Mouse (Mus musculus): ENCODE data around the gene Trpc4ap. TPM values are rescaled to one million over a fixed set of nuclear protein-coding genes. Genes with fewer than 3 reads are reported as not detected.

The Trpc4ap gene
- polyA plus RNA-seq, 1 experiment from 2014 or later = 153 TPM

DNA sequence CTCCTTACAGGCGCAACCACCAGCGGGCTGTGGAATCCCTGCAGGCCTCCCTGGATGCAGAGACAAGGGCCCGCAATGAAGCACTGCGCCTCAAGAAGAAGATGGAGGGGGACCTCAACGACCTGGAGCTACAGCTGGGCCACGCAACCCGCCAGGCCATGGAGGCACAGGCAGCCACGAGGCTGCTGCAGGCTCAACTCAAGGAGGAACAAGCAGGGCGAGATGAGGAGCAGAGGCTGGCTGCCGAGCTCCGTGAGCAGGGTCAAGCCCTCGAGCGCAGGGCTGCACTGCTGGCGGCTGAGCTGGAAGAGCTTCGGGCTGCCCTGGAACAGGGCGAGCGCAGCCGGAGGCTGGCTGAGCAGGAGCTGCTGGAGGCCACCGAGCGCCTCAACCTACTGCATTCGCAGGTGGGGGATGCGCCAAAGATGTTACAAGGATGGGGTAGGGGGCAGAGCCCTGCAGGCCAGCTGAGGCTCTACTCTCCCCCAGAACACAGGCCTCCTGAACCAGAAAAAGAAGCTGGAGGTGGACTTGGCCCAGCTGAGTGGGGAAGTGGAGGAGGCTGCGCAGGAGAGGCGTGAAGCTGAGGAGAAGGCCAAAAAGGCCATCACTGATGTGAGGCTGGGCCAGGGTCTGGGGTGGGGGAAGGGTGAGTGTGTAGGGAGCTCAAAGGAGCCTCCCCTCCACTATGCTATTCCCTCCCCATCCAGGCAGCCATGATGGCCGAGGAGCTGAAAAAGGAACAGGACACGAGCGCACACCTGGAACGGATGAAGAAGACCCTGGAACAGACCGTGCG is 59.8 kb downstream of the Trpc4ap start:
- WGBS = 73% methylated on average over 30 of the region's 30 CpGs
- Histone ChIP-seq H3K4me1 (ENCODE audit: control insufficient read depth, insufficient read depth, low read length) (peaks cover 4% of the 10 kb centered on the region; the same call in 1 of the 2 replicates), H3K4me2 (ENCODE audit: low read length) (no peak overlapping the region), H3K4me3 (ENCODE audit: low read depth, low read length) (no peak overlapping the region), H3K9ac (ENCODE audit: low read length) (no peak overlapping the region), H3K36me3 (ENCODE audit: control insufficient read depth, insufficient read depth, low read length) (peaks cover 64% of the 10 kb centered on the region), H3K9me3 (replicated peaks; ENCODE audit: control insufficient read depth, low read length) (no peaks in the 10 kb centered on the region), H3K27ac (ENCODE audit: low read depth, low read length) (no peak overlapping the region), H3K27me3 (replicated peaks; ENCODE audit: control insufficient read depth, insufficient read depth, low read length) (peaks cover 51% of the 10 kb centered on the region)
- no peak for ATAC-seq
- DNase-seq (ENCODE audit: low spot score) = no peak

GRCm38 (mm10) chr2:155630590-155631416 is 61.4 kb downstream of the Trpc4ap start:
- 21% methylated on average over 43 of the region's 43 CpGs for WGBS
- Histone ChIP-seq H3K4me1 (ENCODE audit: control insufficient read depth, insufficient read depth, low read length) (peaks cover 4% of the 10 kb centered on the region; the same call in 1 of the 2 replicates), H3K27me3 (replicated peaks; ENCODE audit: control insufficient read depth, insufficient read depth, low read length) (peaks cover 52% of the 10 kb centered on the region), H3K4me2 (ENCODE audit: low read length) (no peak overlapping the region), H3K36me3 (ENCODE audit: control insufficient read depth, insufficient read depth, low read length) (peaks cover 49% of the 10 kb centered on the region), H3K4me3 (ENCODE audit: low read depth, low read length) (no peak overlapping the region), H3K27ac (ENCODE audit: low read depth, low read length) (no peak overlapping the region), H3K9ac (ENCODE audit: low read length) (peak overlapping the region; percentile 17; the same call in 1 of the 2 replicates), H3K9me3 (replicated peaks; ENCODE audit: control insufficient read depth, low read length) (no peaks in the 10 kb centered on the region)
- no peak for ATAC-seq
- DNase-seq (ENCODE audit: low spot score) = no peak

DNA sequence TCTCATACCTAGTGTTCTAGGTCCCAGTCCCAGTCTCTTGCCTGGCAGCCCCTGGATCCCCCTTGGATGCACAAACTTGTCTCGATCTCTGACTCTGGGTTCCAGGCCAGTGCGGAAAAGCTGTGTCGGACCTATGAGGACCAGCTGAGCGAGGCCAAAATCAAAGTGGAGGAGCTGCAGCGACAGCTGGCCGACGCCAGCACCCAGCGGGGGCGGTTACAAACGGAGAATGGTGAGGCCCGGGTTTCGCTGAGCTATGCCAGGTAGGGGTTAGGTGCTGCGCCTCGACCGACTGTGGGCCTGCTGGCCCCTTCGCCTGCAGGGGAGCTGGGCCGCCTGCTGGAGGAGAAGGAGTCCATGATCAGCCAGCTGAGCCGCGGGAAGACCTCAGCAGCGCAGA is 62.0 kb downstream of the Trpc4ap start:
- H3K9ac ChIP-seq (ENCODE audit: low read length) = peak overlapping the region; percentile 17; the same call in 1 of the 2 replicates
- no peak for DNase-seq (ENCODE audit: low spot score)
- H3K9me3 ChIP-seq (replicated peaks; ENCODE audit: control insufficient read depth, low read length) = no peaks in the 10 kb centered on the region
- H3K4me3 ChIP-seq (ENCODE audit: low read depth, low read length) = no peak overlapping the region
- H3K27me3 ChIP-seq (replicated peaks; ENCODE audit: control insufficient read depth, insufficient read depth, low read length) = peaks cover 52% of the 10 kb centered on the region
- H3K36me3 ChIP-seq (ENCODE audit: control insufficient read depth, insufficient read depth, low read length) = peaks cover 42% of the 10 kb centered on the region
- H3K27ac ChIP-seq (ENCODE audit: low read depth, low read length) = no peak overlapping the region
- peaks cover 4% of the 10 kb centered on the region; the same call in 1 of the 2 replicates for H3K4me1 ChIP-seq (ENCODE audit: control insufficient read depth, insufficient read depth, low read length)
- 29% methylated on average over 20 of the region's 20 CpGs for WGBS
- ATAC-seq = no peak
- no peak overlapping the region for H3K4me2 ChIP-seq (ENCODE audit: low read length)

GRCm38 (mm10) chr2:155629231-155629661 is 62.9 kb downstream of the Trpc4ap start:
- ATAC-seq = peak; percentile 62
- peaks cover 4% of the 10 kb centered on the region; the same call in 1 of the 2 replicates for H3K4me1 ChIP-seq (ENCODE audit: control insufficient read depth, insufficient read depth, low read length)
- H3K27me3 ChIP-seq (replicated peaks; ENCODE audit: control insufficient read depth, insufficient read depth, low read length) = peaks cover 52% of the 10 kb centered on the region
- H3K36me3 ChIP-seq (ENCODE audit: control insufficient read depth, insufficient read depth, low read length) = peaks cover 33% of the 10 kb centered on the region
- no peaks in the 10 kb centered on the region for H3K9me3 ChIP-seq (replicated peaks; ENCODE audit: control insufficient read depth, low read length)
- H3K27ac ChIP-seq (ENCODE audit: low read depth, low read length) = no peak overlapping the region
- DNase-seq (ENCODE audit: low spot score) = peak; percentile 66
- H3K9ac ChIP-seq (ENCODE audit: low read length) = peak overlapping the region; percentile 61
- H3K4me3 ChIP-seq (ENCODE audit: low read depth, low read length) = peak overlapping the region; percentile 34
- 1% methylated on average over 35 of the region's 35 CpGs for WGBS
- H3K4me2 ChIP-seq (ENCODE audit: low read length) = peak overlapping the region; percentile 75

GRCm38 (mm10) chr2:155628519-155628918 is 63.7 kb downstream of the Trpc4ap start:
- 86% methylated on average over 13 of the region's 13 CpGs for WGBS
- Histone ChIP-seq H3K4me1 (ENCODE audit: control insufficient read depth, insufficient read depth, low read length) (peaks cover 4% of the 10 kb centered on the region; the same call in 1 of the 2 replicates), H3K27ac (ENCODE audit: low read depth, low read length) (no peak overlapping the region), H3K36me3 (ENCODE audit: control insufficient read depth, insufficient read depth, low read length) (peaks cover 26% of the 10 kb centered on the region), H3K9ac (ENCODE audit: low read length) (no peak overlapping the region), H3K27me3 (replicated peaks; ENCODE audit: control insufficient read depth, insufficient read depth, low read length) (peaks cover 52% of the 10 kb centered on the region), H3K9me3 (replicated peaks; ENCODE audit: control insufficient read depth, low read length) (no peaks in the 10 kb centered on the region), H3K4me3 (ENCODE audit: low read depth, low read length) (no peak overlapping the region), H3K4me2 (ENCODE audit: low read length) (no peak overlapping the region)
- no peak for ATAC-seq
- no peak for DNase-seq (ENCODE audit: low spot score)

- Histone ChIP-seq H3K36me3 (ENCODE audit: control insufficient read depth, insufficient read depth, low read length) (peaks cover 22% of the 10 kb centered on the region), H3K9me3 (replicated peaks; ENCODE audit: control insufficient read depth, low read length) (no peaks in the 10 kb centered on the region), H3K27ac (ENCODE audit: low read depth, low read length) (no peak overlapping the region), H3K4me2 (ENCODE audit: low read length) (no peak overlapping the region), H3K4me1 (ENCODE audit: control insufficient read depth, insufficient read depth, low read length) (peaks cover 4% of the 10 kb centered on the region; the same call in 1 of the 2 replicates), H3K4me3 (ENCODE audit: low read depth, low read length) (no peak overlapping the region), H3K27me3 (replicated peaks; ENCODE audit: control insufficient read depth, insufficient read depth, low read length) (peaks cover 52% of the 10 kb centered on the region), H3K9ac (ENCODE audit: low read length) (no peak overlapping the region)
- 86% methylated on average over 9 of the region's 9 CpGs for WGBS
- DNase-seq (ENCODE audit: low spot score) (no peak), ATAC-seq (no peak)
Measured at GRCm38 (mm10) chr2:155628112-155628511, 64.1 kb downstream of the Trpc4ap start.

DNA sequence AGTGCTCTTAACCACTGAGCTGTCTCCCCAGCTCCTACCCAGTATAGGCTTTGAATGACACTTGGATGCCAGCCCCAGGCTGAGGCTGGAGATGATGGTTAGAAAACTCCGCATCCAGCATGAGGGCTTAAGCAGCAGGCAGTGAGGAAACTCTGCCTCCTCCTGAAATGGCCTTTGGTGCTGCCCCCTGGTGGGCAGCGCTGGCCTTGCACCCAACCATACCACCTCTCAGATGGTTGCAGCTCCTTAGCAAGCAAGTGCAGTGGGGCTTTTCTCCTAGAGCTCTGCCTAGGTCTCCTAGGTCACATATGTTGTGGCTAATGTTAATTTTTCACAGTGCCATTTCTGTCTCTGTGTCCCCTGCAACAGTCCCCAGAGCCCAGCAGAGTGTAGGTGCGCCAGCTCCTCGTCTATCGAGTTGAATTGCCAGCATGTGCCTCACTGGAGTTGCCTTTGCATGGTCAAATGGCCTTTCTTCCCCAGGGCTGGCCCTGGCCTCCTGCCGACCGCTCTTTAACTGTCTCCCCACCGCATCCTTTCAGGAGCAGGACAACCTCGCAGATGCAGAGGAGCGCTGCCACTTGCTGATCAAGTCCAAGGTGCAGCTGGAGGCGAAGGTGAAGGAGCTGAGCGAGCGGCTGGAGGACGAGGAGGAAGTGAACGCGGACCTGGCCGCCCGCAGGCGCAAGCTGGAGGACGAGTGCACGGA is 65.0 kb downstream of the Trpc4ap start:
- H3K9ac ChIP-seq (ENCODE audit: low read length) = no peak overlapping the region
- peaks cover 45% of the 10 kb centered on the region for H3K27me3 ChIP-seq (replicated peaks; ENCODE audit: control insufficient read depth, insufficient read depth, low read length)
- ATAC-seq = 0 out of 2 replicates have a peak, but pooled peaks have one; percentile 11
- H3K4me2 ChIP-seq (ENCODE audit: low read length) = no peak overlapping the region
- no peak overlapping the region for H3K27ac ChIP-seq (ENCODE audit: low read depth, low read length)
- 56% methylated on average over 21 of the region's 21 CpGs for WGBS
- H3K36me3 ChIP-seq (ENCODE audit: control insufficient read depth, insufficient read depth, low read length) = peaks cover 13% of the 10 kb centered on the region
- H3K4me3 ChIP-seq (ENCODE audit: low read depth, low read length) = no peak overlapping the region
- no peaks in the 10 kb centered on the region for H3K9me3 ChIP-seq (replicated peaks; ENCODE audit: control insufficient read depth, low read length)
- DNase-seq (ENCODE audit: low spot score) = peak; percentile 77
- H3K4me1 ChIP-seq (ENCODE audit: control insufficient read depth, insufficient read depth, low read length) = peaks cover 4% of the 10 kb centered on the region; the same call in 1 of the 2 replicates

- Histone ChIP-seq H3K27me3 (replicated peaks; ENCODE audit: control insufficient read depth, insufficient read depth, low read length) (peaks cover 37% of the 10 kb centered on the region), H3K4me2 (ENCODE audit: low read length) (no peak overlapping the region), H3K36me3 (ENCODE audit: control insufficient read depth, insufficient read depth, low read length) (peaks cover 4% of the 10 kb centered on the region; the same call in 1 of the 2 replicates), H3K4me1 (ENCODE audit: control insufficient read depth, insufficient read depth, low read length) (peaks cover 4% of the 10 kb centered on the region; the same call in 1 of the 2 replicates), H3K4me3 (ENCODE audit: low read depth, low read length) (no peak overlapping the region), H3K27ac (ENCODE audit: low read depth, low read length) (no peak overlapping the region), H3K9ac (ENCODE audit: low read length) (no peak overlapping the region), H3K9me3 (replicated peaks; ENCODE audit: control insufficient read depth, low read length) (no peaks in the 10 kb centered on the region)
- 67% methylated on average over 15 of the region's 15 CpGs for WGBS
- ATAC-seq = no peak
- no peak for DNase-seq (ENCODE audit: low spot score)
Measured at GRCm38 (mm10) chr2:155626277-155626676, 65.9 kb downstream of the Trpc4ap start.
